Mouse (Mus musculus) cerebellum, adult 11-12 months (tissue): ENCODE measurements around the gene 2010315B03Rik.
"Not testable (repeated sequence)": the region's sequence is repeated elsewhere in the genome, so short reads cannot be mapped to it uniquely, and the experiment has no call there.

Experiments used
- DNase-seq: peaks from one replicate; pipeline ENCODE4 v3.0.0; 2022

Gene 2010315B03Rik

DNA sequence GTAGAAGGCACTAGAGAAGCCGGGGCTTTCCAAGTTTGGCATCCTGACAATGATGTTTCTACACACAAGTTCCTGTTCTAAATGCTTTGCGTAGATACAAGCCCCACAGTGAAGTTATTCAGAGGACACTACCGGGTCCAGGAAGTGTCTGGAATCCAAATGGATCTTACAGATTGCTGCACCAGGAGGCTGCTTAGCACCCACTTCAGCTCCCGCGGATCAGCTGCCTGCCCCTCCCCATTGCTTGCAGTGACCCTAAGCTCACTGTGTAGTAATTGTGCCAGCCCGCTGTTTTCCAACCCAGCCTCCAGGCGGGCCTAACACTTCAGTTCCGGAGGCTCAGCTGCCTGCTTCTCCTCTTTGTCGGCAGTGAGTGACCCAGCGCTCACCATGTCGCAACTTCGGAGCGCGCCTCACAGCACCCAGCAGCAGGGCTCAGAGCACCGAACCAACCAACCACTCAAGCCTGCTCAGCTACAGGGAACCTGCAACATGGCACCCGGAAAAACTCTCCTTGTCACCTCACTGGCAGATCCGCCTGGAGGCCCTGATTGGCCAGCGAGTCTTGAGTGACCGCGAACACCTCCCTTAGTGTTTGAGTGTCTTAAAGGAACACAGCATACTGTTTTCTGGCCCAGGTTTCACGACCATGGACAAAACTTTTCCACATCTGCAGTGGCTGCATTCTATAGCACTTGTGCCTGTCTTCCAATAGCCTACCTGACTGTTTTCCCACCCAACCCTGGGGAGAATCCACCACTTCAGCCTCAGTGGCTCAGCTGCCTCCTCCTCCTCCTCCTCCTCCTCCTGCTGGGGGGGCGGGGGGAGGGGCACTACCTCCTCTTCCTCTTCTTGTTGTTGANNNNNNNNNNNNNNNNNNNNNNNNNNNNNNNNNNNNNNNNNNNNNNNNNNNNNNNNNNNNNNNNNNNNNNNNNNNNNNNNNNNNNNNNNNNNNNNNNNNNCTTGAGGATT is at the start of gene 2010315B03Rik:
2010315B03Rik (minus strand) TSS at position 526 of the 972 bp plus-strand sequence.
- DNase-seq, result peak; percentile 86

DNA sequence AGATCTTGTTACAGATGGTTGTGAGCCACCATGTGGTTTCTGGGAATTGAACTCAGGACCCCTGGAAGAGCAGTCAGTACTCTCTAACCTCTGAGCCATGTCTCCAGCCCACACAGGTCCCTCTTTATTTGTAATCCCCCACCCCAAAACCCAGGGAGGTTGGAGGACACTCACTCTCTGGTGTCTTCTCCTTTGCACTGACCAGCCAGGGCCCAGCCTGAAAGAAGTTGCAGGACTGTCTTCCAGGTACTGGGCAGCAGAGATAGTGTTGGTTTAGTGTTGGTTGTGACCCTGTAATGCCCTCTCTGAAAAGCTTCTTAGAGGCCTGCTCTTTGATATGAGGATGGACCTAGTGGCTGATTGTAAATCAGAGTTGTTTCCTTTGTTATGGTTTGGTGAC is 994 bp downstream of the 2010315B03Rik start:
- DNase-seq, result no peak

DNA sequence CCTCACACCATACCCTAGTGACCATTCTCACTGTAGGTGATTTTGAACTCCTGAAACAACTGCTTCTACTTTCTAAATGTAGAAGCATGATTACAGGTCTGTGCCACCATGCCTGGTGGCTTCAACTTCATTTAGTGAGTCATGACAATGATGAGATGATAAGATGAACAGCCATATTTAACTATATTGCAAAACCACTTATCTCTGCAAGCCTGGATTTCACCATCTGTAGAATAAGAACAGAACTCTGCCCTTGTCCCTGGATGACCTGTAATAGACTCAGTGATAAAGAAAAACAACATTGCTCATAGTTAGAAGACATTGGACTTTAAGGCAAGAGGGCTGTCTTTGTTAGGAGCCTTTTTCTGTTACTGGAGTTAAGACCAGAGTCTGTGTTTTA is 24.2 kb downstream of the 2010315B03Rik start:
- DNase-seq, result no peak

DNA sequence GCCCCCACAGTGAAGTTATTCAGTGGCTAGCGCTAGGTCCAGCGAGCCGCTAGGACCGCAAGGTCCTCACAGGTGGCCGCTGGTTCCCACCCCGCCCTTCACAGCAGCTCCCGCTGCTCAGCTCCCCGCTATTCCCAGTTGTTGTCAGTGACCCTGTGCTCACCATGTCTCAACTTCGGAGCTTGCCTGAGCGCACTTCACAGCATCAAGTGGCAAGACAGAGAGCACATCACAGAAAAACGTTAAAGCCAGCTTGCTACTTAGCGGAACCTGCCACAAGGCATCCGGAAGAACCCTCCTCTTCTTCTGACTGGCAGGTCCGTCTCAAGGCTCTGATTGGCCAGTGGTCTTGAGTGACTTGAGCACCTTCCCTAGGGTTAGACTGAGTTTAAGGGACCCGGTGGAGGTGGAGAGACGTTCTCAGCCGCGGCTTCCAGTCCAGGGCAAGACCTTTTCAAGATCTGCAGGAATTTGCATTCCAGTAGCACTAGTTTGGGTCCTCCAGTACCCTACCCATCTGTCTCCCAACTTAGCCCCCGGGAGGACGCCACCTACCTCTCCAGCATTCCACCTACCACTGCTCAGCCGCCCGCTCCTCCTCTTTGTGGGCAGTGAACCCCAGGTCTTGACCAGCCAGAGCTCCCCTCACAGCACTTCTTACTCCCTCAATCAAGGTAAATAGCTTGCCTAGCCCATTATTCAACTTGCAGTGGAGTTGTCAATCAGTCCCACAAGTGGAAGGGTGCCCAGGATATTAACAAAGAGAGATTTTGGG is 30.4 kb downstream of the 2010315B03Rik start:
- peak; percentile 88 for DNase-seq

DNA sequence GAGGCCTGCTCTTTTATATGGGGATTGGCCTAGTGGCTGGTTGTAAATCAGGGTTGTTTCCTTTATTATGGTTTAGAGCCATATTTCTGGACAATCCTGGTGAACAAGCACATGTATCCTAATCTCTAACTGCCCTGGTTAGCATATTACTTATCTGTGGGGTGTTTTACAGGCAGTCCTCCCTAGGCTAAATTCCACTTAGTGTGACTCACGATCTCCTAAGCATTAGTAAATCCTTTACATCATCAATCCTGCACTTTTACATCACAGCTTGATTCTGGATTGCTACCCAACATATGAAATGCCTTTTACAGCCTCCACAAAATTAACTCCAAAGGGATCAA is 31.1 kb downstream of the 2010315B03Rik start:
- DNase-seq, result no peak

DNA sequence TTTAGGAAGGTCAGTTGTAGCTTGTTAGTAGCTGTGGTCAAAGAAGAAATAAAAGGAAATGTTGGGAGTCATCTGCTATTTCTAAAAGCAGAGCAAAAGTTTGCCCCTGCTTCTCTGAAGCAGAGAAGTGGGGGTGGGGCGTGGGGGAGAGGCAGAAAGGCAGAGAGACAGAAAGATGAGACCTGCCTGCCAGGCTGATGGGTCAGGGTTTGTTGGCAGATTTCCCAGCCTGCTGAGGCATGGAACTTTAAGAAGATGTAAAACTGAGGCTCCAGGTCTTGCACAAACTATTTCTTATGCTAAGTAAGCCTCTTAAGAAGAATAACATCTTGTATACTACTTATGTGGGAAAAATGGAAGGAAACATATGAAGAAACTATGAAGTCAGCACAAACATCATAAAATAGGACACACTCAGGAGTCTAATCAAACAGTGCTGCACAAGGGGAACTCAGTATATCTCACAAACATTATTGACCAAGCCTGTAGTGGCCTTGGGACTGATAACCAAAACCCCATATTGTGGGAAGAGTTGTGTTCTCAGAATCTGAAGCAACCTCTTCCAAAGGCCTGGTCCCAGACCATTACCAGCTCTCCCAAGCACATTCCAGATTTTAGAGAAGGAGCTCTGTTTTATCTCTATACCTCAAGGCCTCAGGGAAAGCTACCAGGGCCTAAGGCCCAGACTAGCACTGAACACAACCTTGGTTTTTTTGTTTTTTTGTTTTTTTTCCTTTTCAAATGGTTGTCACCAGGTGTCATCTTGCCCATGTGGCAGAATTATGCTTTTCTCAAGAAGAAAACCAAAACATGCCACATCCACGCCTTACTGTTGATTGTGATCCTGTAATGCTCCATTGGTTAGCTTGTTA is 31.7 kb downstream of the 2010315B03Rik start:
- no peak for DNase-seq

DNA sequence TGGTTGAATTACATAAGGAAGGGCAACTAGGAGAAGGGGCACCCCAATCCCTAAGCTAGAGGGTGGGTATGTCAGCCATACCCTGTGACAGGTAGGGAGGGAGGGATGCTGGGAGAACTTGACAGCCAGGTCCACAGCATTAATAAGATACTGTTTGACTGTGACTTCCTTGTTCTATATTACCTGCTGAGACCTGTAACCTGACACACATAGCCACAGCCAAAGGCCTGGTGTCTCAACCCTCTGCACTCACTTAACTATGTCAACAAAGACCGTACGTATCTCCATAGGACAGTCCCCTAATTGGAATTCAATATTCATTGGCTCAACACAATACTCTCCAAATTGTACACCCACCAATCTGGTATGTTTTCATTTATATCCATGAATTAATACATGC is 33.2 kb downstream of the 2010315B03Rik start:
- no peak for DNase-seq

DNA sequence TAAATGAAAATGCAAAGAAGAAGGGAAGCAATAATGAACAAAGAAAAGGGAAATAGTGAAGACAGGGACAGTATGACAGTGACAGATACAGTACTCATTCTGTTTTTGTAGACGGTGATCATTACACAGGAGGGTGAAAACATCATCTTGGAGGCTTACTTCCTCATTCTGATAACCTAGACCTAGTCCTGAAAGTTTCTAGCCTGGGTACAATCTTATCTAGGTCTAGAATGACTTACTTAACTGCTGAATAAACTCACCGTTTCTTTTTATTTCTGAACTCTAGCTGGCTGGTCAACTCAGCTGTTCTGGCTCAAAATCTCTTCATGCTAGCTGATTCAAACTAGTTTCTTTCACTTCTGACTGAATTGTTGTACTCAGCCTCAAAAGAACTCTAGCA is 37.4 kb downstream of the 2010315B03Rik start:
- no peak for DNase-seq

DNA sequence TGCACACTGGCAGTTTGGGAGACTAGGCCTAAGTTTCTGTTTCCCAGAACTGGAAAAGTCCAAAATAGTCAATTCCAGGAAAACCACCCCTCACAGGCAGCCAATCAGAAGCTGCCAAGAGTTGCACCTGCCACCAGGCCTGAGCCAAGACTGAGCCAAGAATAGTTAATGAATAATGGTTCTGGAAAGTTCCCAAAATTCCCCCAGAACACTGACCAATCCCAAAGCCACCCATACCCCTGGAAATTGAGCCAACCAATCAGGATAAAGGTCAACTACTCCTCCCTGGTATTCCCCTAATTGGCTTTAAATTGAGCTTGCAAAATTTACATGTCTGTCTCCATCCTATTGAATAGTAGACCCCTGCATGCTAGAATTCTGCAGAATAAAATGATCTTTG is 39.3 kb downstream of the 2010315B03Rik start:
- no peak for DNase-seq

DNA sequence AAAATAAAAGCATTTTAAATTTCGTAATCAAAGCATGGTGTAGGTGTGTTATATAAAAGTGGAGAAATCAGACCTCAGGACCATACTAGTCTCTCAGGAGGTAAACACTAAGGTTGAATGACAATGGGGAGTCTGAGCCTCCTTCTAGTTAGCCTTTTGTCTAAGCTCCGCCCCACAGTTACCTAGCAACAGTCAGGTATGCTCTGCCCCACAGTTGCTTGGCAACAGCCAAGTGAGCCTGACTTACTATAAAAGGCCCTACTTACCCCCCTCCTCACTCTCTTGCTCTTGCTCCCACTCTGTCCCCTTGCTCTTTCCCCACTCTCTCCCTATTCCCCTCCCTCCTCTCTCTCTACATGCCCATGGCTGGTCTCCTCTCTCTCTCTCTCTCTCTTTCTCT is 44.6 kb downstream of the 2010315B03Rik start:
- no peak for DNase-seq

DNA sequence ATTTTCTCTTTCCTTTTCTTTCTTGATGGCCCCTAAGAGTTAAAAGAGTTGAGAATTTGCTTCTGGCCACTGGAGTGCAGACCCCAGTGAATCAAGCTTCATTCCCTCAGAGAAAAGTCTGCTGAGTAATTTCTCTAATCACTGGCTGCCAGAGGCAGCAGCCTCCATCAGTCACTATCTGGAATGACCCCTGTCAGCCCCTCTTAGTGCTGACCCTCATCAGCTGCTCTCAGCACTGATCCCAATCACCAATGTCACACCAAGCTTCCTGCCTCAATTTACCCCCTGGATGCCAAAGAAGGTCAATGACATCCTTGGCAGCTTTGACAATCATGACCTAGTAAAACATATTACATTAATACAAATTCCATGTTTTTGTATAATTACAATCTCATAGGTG is 45.0 kb downstream of the 2010315B03Rik start:
- no peak for DNase-seq

DNA sequence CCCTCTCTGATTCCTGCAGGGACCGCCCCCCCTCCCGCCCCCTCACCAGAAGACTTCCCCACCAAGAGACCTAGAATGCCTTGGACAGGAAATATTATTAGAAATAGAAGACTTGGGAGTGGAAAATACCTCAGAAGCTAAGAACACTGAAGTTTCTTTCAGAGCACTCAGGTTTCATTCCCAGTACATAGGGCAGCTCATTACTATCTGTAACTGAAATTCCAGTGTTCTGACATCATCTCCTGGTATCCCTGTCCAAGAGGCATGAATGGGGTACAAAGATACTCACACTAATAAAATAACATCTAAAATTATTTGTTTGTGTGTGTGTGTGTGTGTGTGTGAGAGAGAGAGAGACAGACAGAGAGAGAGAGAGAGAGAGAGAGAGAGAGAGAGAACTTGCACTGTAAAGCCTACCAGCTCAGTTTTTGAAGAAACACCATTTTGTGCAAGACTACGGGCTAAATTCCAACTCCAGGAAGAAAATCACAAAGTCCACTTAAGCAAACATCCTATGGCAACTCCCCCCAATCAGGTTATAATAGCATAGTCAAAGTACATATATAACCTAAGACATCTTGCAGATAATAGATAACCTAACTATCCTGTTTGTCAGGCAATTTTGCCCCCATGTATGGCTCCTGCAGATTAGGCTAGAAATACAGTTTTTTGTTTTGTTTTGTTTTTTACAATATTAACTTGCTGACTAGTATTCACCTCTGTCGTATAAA is 49.3 kb downstream of the 2010315B03Rik start:
- no peak for DNase-seq

DNA sequence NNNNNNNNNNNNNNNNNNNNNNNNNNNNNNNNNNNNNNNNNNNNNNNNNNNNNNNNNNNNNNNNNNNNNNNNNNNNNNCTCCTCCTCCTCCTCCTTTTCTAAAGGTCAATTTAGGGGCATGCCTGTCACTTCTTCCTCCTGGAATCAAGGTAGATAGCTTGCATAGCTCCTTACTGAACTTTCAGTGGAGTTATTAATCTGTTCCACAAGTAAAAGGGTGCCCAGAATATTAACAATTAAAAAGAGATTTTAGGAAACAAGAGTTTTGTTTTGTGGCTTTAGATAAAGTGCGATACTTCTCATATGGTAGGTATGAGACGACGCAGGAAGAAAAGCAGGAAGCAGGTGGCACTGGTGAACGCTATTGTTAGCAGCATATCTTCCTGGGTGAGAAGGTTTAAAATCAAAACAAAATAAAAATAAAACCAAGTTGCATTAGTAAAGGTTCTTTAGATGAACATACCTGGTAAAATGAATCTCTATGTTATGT is 54.4 kb downstream of the 2010315B03Rik start:
- no peak for DNase-seq

DNA sequence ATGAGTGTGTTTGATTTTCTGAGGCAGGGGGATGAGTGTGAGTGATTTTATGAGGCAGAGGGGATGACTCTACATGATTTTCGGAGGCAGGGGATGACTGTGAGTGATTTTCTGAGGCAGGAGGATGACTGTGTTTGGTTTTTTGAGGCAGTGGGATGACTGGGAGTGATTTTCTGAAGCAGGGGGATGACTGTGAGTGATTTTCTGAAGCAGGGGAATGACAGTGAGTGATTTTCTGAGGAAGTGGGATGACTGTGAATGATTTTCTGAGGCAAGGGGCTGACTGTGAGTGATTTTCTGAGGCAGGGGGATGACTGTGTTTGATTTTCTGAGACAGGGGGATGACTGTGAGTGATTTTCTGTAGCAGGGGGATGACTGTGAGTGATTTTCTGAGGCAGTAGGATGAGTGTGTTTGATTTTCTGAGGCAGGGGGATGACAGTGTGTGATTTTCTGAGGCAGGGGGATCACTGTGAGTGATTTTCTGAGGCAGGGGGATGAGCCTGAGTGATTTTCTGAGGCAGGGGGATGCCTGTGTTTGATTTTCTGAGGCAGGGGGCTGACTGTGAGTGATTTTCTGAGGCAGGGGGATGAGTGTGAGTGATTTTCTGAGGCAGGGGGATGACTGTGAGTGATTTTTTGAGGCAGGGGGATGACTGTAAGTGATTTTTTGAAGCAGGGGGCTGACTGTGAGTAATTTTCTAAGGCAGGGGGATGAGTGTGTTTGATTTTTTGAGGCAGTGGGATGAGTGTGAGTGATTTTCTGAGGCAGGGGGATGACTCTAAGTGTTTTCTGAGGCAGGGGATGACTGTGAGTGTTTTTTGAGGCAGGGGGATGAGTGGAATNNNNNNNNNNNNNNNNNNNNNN is 55.1 kb downstream of the 2010315B03Rik start:
- no peak for DNase-seq

DNA sequence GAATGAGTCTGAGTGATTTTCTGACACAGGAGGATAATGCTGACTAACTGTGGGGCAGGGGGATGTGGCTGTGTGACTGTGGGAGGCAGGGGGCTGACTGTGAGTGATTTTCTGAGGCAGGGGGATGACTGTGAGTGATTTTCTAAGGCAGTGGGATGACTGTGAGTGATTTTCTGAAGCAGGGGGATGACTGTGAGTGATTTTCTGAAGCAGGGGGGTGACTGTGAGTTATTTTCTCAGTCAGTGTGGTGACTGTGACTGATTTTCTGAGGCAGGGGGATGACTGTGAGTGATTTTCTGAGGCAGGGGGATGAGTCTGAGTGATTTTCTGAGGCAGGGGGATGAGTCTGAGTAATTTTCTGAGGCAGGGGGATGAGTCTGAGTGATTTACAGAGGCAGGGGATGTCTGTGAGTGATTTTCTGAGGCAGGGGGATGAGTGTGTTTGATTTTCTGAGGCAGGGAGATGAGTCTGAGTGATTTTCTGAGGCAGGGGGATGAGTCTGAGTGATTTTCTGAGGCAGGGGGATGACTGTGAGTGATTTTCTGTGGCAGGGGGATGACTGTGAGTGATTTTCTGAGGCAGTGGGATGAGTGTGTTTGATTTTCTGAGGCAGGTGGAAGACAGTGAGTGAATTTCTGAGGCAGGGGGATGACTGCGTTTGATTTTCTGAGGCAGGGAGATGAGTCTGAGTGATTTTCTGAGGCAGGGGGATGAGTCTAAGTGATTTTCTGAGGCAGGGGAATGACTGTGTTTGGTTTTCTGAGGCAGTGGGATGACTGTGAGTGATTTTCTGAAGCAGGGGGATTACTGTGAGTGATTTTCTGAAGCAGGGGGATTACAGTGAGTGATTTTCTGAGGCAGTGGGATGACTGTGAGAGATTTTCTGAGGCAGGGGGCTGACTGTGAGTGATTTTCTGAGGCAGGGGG is 56.0 kb downstream of the 2010315B03Rik start:
- DNase-seq, result not testable (repeated sequence)

DNA sequence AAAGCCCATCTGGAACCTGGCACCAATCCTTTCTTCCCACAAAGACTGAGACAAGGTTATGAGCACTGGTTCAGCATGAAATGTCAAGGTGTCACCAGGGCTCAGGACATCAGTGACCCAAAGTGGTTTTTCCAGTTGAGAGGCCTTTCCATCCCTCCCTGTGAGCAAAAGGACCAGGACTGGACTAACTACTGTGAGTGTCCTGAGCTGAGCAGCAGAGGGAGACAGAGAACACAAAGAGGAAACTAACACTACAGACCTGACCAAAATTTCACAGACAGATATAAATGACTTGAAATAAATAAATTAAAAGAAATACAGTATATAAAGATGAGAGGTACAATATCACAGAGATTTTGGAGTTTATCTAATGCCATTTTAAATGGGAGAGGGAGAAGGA is 61.1 kb downstream of the 2010315B03Rik start:
- no peak for DNase-seq
